Mouse (Mus musculus): Measurements from ENCODE around the gene Stag3. TPM values are rescaled to one million over a fixed set of nuclear protein-coding genes. Genes with fewer than 3 reads are reported as not detected.

Stag3 gene
- polyA plus RNA-seq (2017; shearing (Covaris generic)), result 0.74 TPM

GRCm38 (mm10) chr5:138279585-138280424 is at the start of gene Stag3, which contains the start of the genes Gm43720 and Gpc2:
Stag3 (plus strand) TSS chr5:138280240.
Gm43720 (minus strand) TSS chr5:138279958.
Gpc2 (minus strand) TSS chr5:138280005.

GRCm38 (mm10) chr5:138255353-138256093 is 24.5 kb upstream of the Stag3 start, which contains the start of gene Lamtor4:
Lamtor4 (plus strand) TSS chr5:138255482.

GRCm38 (mm10) chr5:138263260-138264206 is 16.5 kb upstream of the Stag3 start, which contains the start of gene BC037034:
BC037034 (minus strand) TSS chr5:138264033.

GRCm38 (mm10) chr5:138272409-138272923 is 7.6 kb upstream of the Stag3 start, which contains the start of gene Gal3st4:
Gal3st4 (minus strand) TSS chr5:138272840.

GRCm38 (mm10) chr5:138341661-138342060 is 61.6 kb downstream of the Stag3 start, which contains the start of gene Pvrig:
Pvrig (plus strand) TSS chr5:138341961.

Other genes with a start within 250 kb of the Stag3 start
- gene Smok3c, start 227.0 kb upstream of the Stag3 start, polyA plus RNA-seq (2017; shearing (Covaris generic)), result not detected
- 24.9 TPM for gene Zkscan1, start 195.2 kb upstream of the Stag3 start, polyA plus RNA-seq (2017; shearing (Covaris generic))
- gene Zscan21, start 163.3 kb upstream of the Stag3 start, polyA plus RNA-seq (2017; shearing (Covaris generic)), result 29.4 TPM
- gene Zfp113, start 124.5 kb upstream of the Stag3 start, polyA plus RNA-seq (2017; shearing (Covaris generic)), result 21.6 TPM
- 229 TPM for gene Cops6, start 119.2 kb upstream of the Stag3 start, polyA plus RNA-seq (2017; shearing (Covaris generic))
- gene Ap4m1, start 108.2 kb upstream of the Stag3 start, polyA plus RNA-seq (2017; shearing (Covaris generic)), result 12.5 TPM
- 98.7 TPM for gene Mcm7, start 107.8 kb upstream of the Stag3 start, polyA plus RNA-seq (2017; shearing (Covaris generic))
- 66.2 TPM for gene Taf6, start 92.8 kb upstream of the Stag3 start, polyA plus RNA-seq (2017; shearing (Covaris generic))
- gene Cnpy4, start 92.8 kb upstream of the Stag3 start, polyA plus RNA-seq (2017; shearing (Covaris generic)), result 19.3 TPM
- 0.74 TPM for gene Mblac1, start 85.9 kb upstream of the Stag3 start, polyA plus RNA-seq (2017; shearing (Covaris generic))
- gene Nxpe5, start 54.3 kb upstream of the Stag3 start, polyA plus RNA-seq (2017; shearing (Covaris generic)), result not detected
- gene Lamtor4, start 24.8 kb upstream of the Stag3 start, polyA plus RNA-seq (2017; shearing (Covaris generic)), result 117 TPM
- gene BC037034, start 16.2 kb upstream of the Stag3 start, polyA plus RNA-seq (2017; shearing (Covaris generic)), result 13.3 TPM
- gene Gal3st4, start 7.4 kb upstream of the Stag3 start, polyA plus RNA-seq (2017; shearing (Covaris generic)), result 1.1 TPM
- not detected for gene Gm43720, start 282 bp upstream of the Stag3 start, polyA plus RNA-seq (2017; shearing (Covaris generic))
- gene Gpc2, start 235 bp upstream of the Stag3 start, polyA plus RNA-seq (2017; shearing (Covaris generic)), result 3.1 TPM
- 24.7 TPM for gene Pvrig, start 61.7 kb downstream of the Stag3 start, polyA plus RNA-seq (2017; shearing (Covaris generic))
- gene Zfp157, start 161.2 kb downstream of the Stag3 start, polyA plus RNA-seq (2017; shearing (Covaris generic)), result 29.9 TPM

Data from inflammation-experienced regulatory T-cells, adult 16 weeks (primary cell).